Mouse (Mus musculus) heart, postnatal 0 days (tissue): ENCODE data around the gene Gm21954. TPM values are rescaled to one million over a fixed set of nuclear protein-coding genes. Genes with fewer than 3 reads are reported as not detected.
A peak's percentile ranks its signal among the peaks of the same experiment; 100 is the strongest.

Source experiments
- ATAC-seq: fragments of 200-750 bp; cut with Nextera tagmentation; 2 replicates; pipeline ENCODE4 v1.8.0; 2017; ENCODE audit warnings: low read depth, moderate number of reproducible peaks, moderate library complexity; ENCODE audit not compliant: insufficient read depth
- DNase-seq: peaks from one replicate; pipeline ENCODE4 v3.0.0-alpha.2; 2016; ENCODE audit warnings: low spot score
- H3K27ac ChIP-seq: fragments of 300-500 bp; sonication (generic); 2 replicates; pipeline ENCODE4 v1.5.1; 2014; ENCODE audit warnings: low read depth, mild to moderate bottlenecking
- H3K27me3 ChIP-seq: fragments of 300-500 bp; sonication (generic); 2 replicates; pipeline ENCODE4 v1.6.1; 2014; ENCODE audit warnings: low read length, mixed read lengths; ENCODE audit not compliant: control insufficient read depth, insufficient read depth
- H3K36me3 ChIP-seq: fragments of 300-500 bp; sonication (generic); replicated peaks from 2 replicates; pipeline ENCODE4 v1.6.1; 2014; ENCODE audit warnings: low read length, mixed read lengths; ENCODE audit not compliant: control insufficient read depth, insufficient read depth
- H3K4me1 ChIP-seq: fragments of 300-500 bp; sonication (generic); 2 replicates; pipeline ENCODE4 v1.6.1; 2014; ENCODE audit warnings: antibody characterized with exemption; ENCODE audit not compliant: control insufficient read depth, insufficient read depth
- H3K4me2 ChIP-seq: fragments of 300-500 bp; sonication (generic); 2 replicates; pipeline ENCODE4 v1.6.1; 2014; ENCODE audit warnings: low read depth, mild to moderate bottlenecking, low read length, moderate library complexity
- H3K4me3 ChIP-seq: fragments of 300-500 bp; sonication (generic); 2 replicates; pipeline ENCODE4 v1.5.1; 2014; ENCODE audit warnings: low read depth, low read length
- H3K9ac ChIP-seq: fragments of 300-500 bp; sonication (generic); replicated peaks from 2 replicates; pipeline ENCODE4 v1.6.1; 2014; ENCODE audit warnings: low read depth, low read length, mixed read lengths
- H3K9me3 ChIP-seq: fragments of 300-500 bp; sonication (generic); replicated peaks from 2 replicates; pipeline ENCODE4 v1.6.1; 2016; ENCODE audit warnings: low read length; ENCODE audit not compliant: control insufficient read depth
- CTCF ChIP-seq: IDR thresholded peaks from 2 replicates; pipeline ENCODE4 v1.5.1; 2016; ENCODE audit warnings: antibody characterized with exemption, control low read depth, low read depth
- EP300 ChIP-seq: IDR thresholded peaks from 2 replicates; pipeline ENCODE4 v1.6.1; 2016; ENCODE audit warnings: antibody characterized with exemption, low read depth
- WGBS: fragments of 180-500 bp; shearing (Covaris S2); extraction: QIAGEN DNeasy Blood & Tissue Kit; methylation state at CpG from one replicate; pipeline ENCODE4 v1.1.7; 2014; 5-methylcytosine and 5-hydroxymethylcytosine counted together
- polyA plus RNA-seq: library from polyadenylated mRNA; unstranded; fragments of >200 nt; fragmentation: Nextera tagmentation; extraction: Ambion mirVana; gene quantifications from 2 replicates; pipeline ENCODE4 v1.2.1, GENCODE M21; 2015
- total RNA-seq: library from RNA; depleted of rRNA; stranded (reverse); fragments of >200 nt; gene quantifications from 2 replicates; pipeline ENCODE4 v1.2.3, GENCODE M21; 2014; ENCODE audit warnings: low replicate concordance

Gm21954 gene
- total and polyA plus RNA-seq, 2 experiments from 2014 or later: not detected

DNA sequence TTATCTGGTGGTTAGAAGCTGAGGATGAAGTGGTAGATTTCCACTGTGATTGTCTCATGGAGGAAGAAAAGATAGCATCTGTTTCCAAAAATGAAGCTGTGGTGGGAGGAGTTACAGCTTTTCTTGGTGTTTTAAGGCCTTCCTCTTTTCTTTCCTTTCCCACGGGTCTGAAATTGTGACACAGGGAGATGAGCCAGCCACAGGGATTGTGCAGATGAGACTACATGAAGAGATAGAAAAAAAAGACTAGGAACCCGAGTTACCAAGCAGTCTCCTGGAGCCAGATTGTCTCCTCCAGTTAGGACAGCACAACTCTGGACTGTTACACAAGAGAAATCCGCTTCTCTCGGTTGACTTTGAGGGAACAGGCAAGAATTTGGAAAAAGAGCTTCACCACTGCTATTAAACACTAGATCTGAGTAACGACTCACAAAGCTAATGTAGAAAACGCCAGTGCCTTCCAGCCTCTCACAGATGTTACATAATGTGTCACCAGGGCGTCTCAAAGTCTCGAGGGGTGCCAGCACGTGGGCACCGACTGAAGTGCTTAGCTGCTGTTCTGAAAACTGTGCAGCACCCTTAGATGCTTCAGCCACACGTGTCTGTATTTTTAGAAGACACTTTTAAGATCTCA, 29.9 kb downstream of the Gm21954 start:
- Histone ChIP-seq H3K9me3 (no peaks in the 10 kb centered on the region), H3K4me3 (no peak overlapping the region), H3K4me2 (no peak overlapping the region), H3K27ac (no peak overlapping the region), H3K9ac (no peak overlapping the region), H3K36me3 (no peaks in the 10 kb centered on the region), H3K4me1 (0 out of 2 replicates have a peak, but pooled peaks cover 6% of the 10 kb centered on the region), H3K27me3 (no peaks in the 10 kb centered on the region)
- no peak for DNase-seq
- 56% methylated on average over 11 of the region's 11 CpGs for WGBS
- TF ChIP-seq EP300: no peak
- no peak for TF ChIP-seq CTCF
- no peak for ATAC-seq

DNA sequence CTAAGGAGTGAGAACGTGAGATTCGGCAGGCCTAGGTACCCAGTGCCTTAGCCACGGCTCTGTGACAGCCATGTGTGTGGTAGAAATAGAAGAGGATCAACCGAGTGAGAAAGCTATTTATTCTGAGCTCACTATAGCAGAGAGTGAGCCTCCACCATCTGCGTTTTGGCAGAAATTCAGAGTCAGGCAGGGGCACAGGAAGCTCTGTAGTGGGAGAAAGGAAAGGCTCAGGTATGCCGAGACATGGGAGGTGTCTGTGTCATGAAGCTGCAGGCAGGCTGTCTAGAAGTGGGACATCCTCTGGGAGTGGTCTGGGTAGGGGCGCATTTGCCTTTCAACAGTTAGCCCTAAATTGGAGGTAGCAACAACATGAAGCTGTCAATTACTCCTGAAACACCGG, 31.7 kb downstream of the Gm21954 start:
- no peak for TF ChIP-seq CTCF
- no peak for TF ChIP-seq EP300
- H3K4me1 ChIP-seq: 0 out of 2 replicates have a peak, but pooled peaks cover 6% of the 10 kb centered on the region
- no peaks in the 10 kb centered on the region for H3K36me3 ChIP-seq
- H3K4me2 ChIP-seq: no peak overlapping the region
- H3K9ac ChIP-seq: no peak overlapping the region
- no peaks in the 10 kb centered on the region for H3K27me3 ChIP-seq
- no peak overlapping the region for H3K27ac ChIP-seq
- peak; percentile 10 for DNase-seq
- no peak for ATAC-seq
- no peak overlapping the region for H3K4me3 ChIP-seq
- H3K9me3 ChIP-seq: no peaks in the 10 kb centered on the region
- WGBS: 38% methylated on average over 8 of the region's 8 CpGs

DNA sequence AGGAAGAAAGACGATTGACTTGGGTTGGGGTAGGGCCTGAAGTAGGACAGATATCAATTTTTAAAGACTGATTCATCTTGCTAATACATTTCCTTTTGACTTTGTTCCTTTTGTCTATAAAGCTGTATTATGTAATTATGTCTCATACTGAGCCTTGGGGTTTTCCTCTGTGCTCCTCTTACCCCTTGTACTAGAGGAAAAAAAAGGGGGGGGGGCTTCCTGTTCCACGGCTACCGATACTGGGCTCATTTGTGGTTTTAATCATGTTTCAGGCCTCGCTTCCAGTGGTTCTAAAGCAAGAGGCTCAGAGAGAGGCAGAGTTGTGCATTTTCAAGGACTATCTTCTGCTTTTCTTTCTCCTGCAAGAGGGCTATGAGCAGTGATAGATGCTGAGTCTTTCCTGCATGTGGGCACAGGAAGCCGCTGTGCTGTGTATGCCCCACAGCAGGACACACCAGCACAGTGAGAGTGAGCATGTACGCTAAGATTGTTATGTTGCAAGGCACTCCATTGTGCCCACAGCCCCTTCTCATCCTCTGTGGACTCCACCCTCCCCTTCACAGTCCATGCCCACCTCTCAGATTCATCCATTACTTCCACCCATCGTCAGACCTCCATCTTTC, 33.1 kb downstream of the Gm21954 start:
- Histone ChIP-seq H3K27ac (no peak overlapping the region), H3K9me3 (no peaks in the 10 kb centered on the region), H3K9ac (no peak overlapping the region), H3K27me3 (no peaks in the 10 kb centered on the region), H3K36me3 (no peaks in the 10 kb centered on the region), H3K4me3 (no peak overlapping the region), H3K4me1 (0 out of 2 replicates have a peak, but pooled peaks cover 6% of the 10 kb centered on the region), H3K4me2 (no peak overlapping the region)
- WGBS: 75% methylated on average over 7 of the region's 7 CpGs
- TF ChIP-seq CTCF (no peak), EP300 (no peak)
- DNase-seq (no peak), ATAC-seq (no peak)

DNA sequence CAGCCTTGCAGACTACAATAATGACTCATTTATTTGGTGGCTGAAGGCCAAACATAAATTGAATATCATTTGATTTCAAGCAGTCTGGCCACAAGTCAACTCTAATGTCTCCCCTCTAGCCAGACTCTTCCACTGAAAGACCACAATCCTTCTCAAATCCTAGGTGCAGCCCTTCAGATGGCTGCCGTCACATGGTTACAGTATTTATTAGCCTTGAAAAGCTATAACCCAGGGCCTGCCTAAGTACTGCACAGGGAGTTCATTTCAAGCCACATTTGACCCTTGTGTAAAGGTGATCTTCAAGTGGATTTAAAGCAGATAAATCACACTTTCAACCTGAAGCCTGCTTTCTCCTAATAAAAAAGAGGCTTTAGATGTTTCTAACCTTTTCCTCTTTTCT, 37.7 kb downstream of the Gm21954 start:
- DNase-seq (no peak), ATAC-seq (no peak)
- Histone ChIP-seq H3K27ac (no peak overlapping the region), H3K4me2 (no peak overlapping the region), H3K27me3 (no peaks in the 10 kb centered on the region), H3K9ac (no peak overlapping the region), H3K4me1 (no peaks in the 10 kb centered on the region), H3K9me3 (no peaks in the 10 kb centered on the region), H3K36me3 (no peaks in the 10 kb centered on the region), H3K4me3 (no peak overlapping the region)
- TF ChIP-seq CTCF (no peak), EP300 (no peak)
- 88% methylated on average over 1 of the region's 1 CpGs for WGBS

DNA sequence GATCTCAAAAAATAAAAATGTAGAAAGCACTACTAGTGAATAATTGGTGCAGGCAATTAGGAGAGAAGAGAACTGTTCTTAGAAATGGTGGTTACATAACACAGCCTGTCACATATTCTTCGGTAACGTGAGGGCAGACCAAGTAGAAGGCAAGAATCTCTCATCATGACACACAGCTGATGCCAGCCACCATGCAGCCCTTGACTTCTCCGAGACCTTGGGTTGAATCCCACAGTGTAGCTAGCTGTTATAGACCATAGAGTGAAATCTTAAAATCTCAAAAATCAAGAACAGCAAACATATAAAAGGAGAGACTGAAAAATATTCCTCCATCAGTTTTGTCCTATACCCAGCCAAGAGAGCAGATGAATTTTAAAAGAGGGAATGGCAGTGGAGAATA, 40.8 kb downstream of the Gm21954 start:
- DNase-seq: no peak
- TF ChIP-seq EP300 (no peak), CTCF (no peak)
- Histone ChIP-seq H3K4me2 (no peak overlapping the region), H3K4me1 (no peaks in the 10 kb centered on the region), H3K4me3 (no peak overlapping the region), H3K9ac (no peak overlapping the region), H3K27me3 (no peaks in the 10 kb centered on the region), H3K27ac (no peak overlapping the region), H3K9me3 (no peaks in the 10 kb centered on the region), H3K36me3 (no peaks in the 10 kb centered on the region)
- ATAC-seq: no peak
- 89% methylated on average over 3 of the region's 3 CpGs for WGBS

DNA sequence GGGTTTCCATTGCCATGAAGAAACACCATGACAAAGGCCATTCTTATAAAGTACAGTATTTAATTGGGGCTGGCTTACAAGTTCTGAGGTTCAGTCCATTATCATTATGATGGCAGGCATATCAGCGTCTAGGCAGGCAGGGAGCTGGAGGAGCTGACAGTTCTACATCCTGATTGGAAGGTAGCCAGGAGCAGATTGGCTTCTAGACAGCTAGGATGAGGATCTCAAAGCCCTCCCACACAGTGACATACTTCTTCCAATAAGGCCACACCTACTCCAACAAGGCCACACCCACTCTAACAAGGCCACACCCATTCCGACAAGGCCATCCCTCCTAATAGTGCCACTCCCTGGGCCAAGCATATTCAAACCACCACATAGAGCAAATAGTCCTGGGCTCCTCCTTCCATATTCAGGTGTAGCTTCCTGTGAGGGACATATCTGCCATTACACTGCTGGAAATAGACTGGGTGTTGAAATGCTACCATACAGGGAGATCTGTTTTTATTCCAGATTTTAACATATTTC, 41.9 kb downstream of the Gm21954 start:
- H3K9ac ChIP-seq: no peak overlapping the region
- no peak overlapping the region for H3K4me3 ChIP-seq
- WGBS: 71% methylated on average over 2 of the region's 2 CpGs
- no peak for TF ChIP-seq CTCF
- no peak for TF ChIP-seq EP300
- H3K4me2 ChIP-seq: no peak overlapping the region
- no peak for DNase-seq
- H3K27me3 ChIP-seq: no peaks in the 10 kb centered on the region
- ATAC-seq: no peak
- H3K27ac ChIP-seq: no peak overlapping the region
- no peaks in the 10 kb centered on the region for H3K36me3 ChIP-seq
- no peaks in the 10 kb centered on the region for H3K4me1 ChIP-seq
- H3K9me3 ChIP-seq: no peaks in the 10 kb centered on the region
